ENCODE assay signal across 7 mouse cellular contexts in genomic region chr11:102948043-102948961, GRCm38 (mm10). TPM values are rescaled to one million over a fixed set of nuclear protein-coding genes. Genes with fewer than 3 reads are reported as not detected.
A peak's percentile ranks its signal among the peaks of the same experiment; 100 is the strongest.
DNase-seq lines count a peak whose midpoint lies in the region; ATAC-seq lines count a peak whose summit lies in the region.

No protein-coding gene starts in this region.

- WGBS in liver, embryonic 15.5 days (ENCODE audit: insufficient replicate concordance) = under 1% methylated on average over 51 of the region's 51 CpGs

- no peak overlapping the region for H3K27ac ChIP-seq in liver, embryonic 15.5 days (replicated peaks)

- no peak overlapping the region for H3K9ac ChIP-seq in liver, embryonic 15.5 days

- H3K4me3 ChIP-seq in liver, embryonic 15.5 days (replicated peaks) = peak overlapping the region; percentile 48

- H3K4me1 ChIP-seq in liver, embryonic 15.5 days (replicated peaks) = peaks cover 31% of the 10 kb centered on the region

- no peaks in the 10 kb centered on the region for H3K9me3 ChIP-seq in liver, embryonic 15.5 days (replicated peaks)

- ATAC-seq in granulocyte monocyte progenitor cell, adult 5-6 weeks (replicated peaks; ENCODE audit: poor library complexity, severe bottlenecking) = 0 out of 2 replicates have a peak, but pooled peaks have one; percentile 33
- ATAC-seq in inflammation-experienced regulatory T-cells, adult 6 months = peak; percentile 41
- ATAC-seq in liver, embryonic 15.5 days (ENCODE audit: insufficient read depth) = no peak

- peak overlapping the region; percentile 64 for H3K4me2 ChIP-seq in liver, embryonic 15.5 days

- peak; percentile 44 for DNase-seq in right cerebral cortex, adult 18-20 months
- DNase-seq in right cerebral cortex, postnatal 14 days = no peak
- peak; percentile 61 to 76 for DNase-seq in adrenal gland, postnatal 36 days
- peak; percentile 68 for DNase-seq in retina, embryonic 14.5 days (ENCODE audit: low spot score)

- H3K36me3 ChIP-seq in liver, embryonic 15.5 days (replicated peaks) = no peaks in the 10 kb centered on the region

- peaks cover 100% of the 10 kb centered on the region for H3K27me3 ChIP-seq in liver, embryonic 15.5 days

RNA-seq across cellular contexts. Expression of gene C1ql1, which starts 1.8 kb away (rescaled TPM):
- 10 to 100 TPM; 32.8 to 40.4 TPM for total RNA-seq in adrenal gland, postnatal 36 days (2021)
- total RNA-seq in granulocyte monocyte progenitor cell, adult 5-6 weeks (2014; fragmentation: Nextera tagmentation) = not detected in 2 replicates
- total RNA-seq in granulocyte monocyte progenitor cell, adult 5-6 weeks (2017) = not detected in 2 replicates
- not detected for polyA plus RNA-seq in inflammation-experienced regulatory T-cells, adult 6 months (2017; shearing (Covaris generic))
- polyA plus RNA-seq in liver, embryonic 15.5 days (2015; fragmentation: Nextera tagmentation; extraction: Ambion mirVana) = 0.08 TPM in 2 replicates

RNA-seq across cellular contexts. Expression of gene Kif18b, which starts 23.4 kb away (rescaled TPM):
- total RNA-seq in adrenal gland, postnatal 36 days (2021) = 1 to 10 TPM; 1.8 to 2.1 TPM
- 4.9 and 11.6 TPM in 2 replicates for total RNA-seq in granulocyte monocyte progenitor cell, adult 5-6 weeks (2014; fragmentation: Nextera tagmentation)
- 19.9 and 22.6 TPM in 2 replicates for total RNA-seq in granulocyte monocyte progenitor cell, adult 5-6 weeks (2017)
- polyA plus RNA-seq in inflammation-experienced regulatory T-cells, adult 6 months (2017; shearing (Covaris generic)) = 1 to 10 TPM in 1 of 3 experiments, under 1 TPM in 2; 0.56 to 8.2 (median 0.61) TPM
- 10.3 and 11.6 TPM in 2 replicates for polyA plus RNA-seq in liver, embryonic 15.5 days (2015; fragmentation: Nextera tagmentation; extraction: Ambion mirVana)

RNA-seq across cellular contexts. Expression of gene Gfap, which starts 47.6 kb away (rescaled TPM):
- under 1 TPM; 0.10 to 0.66 TPM for total RNA-seq in adrenal gland, postnatal 36 days (2021)
- not detected in 2 replicates for total RNA-seq in granulocyte monocyte progenitor cell, adult 5-6 weeks (2014; fragmentation: Nextera tagmentation)
- not detected in 2 replicates for total RNA-seq in granulocyte monocyte progenitor cell, adult 5-6 weeks (2017)
- not detected for polyA plus RNA-seq in inflammation-experienced regulatory T-cells, adult 6 months (2017; shearing (Covaris generic))
- 8.5 and 9.4 TPM in 2 replicates for polyA plus RNA-seq in liver, embryonic 15.5 days (2015; fragmentation: Nextera tagmentation; extraction: Ambion mirVana)

Comparison
In these comparisons a context has a peak if more than half of its experiments do, and no peak if none do; other contexts are left out.
1. RNA of gene C1ql1, which starts 1.8 kb away (total RNA-seq): 32.8 to 40.4 TPM in adrenal gland, postnatal 36 days; not detected in granulocyte monocyte progenitor cell, adult 5-6 weeks; every median in the first group is over 10 times any median in the second.